Mouse (Mus musculus): ENCODE results near the gene Cd2ap.

GRCm38 (mm10) chr17:42887282-42887707, 10.8 kb upstream of the Cd2ap start:
- TF ChIP-seq POLR2A (IDR thresholded peaks at IDR 0.05; ENCODE audit: insufficient read depth, low read length), result no peak
- TF ChIP-seq CTCF (IDR thresholded peaks at IDR 0.05; ENCODE audit: low read depth, low read length), result no peak

Data from ES-Bruce4 (cell line).